Mouse (Mus musculus): ENCODE results near the gene Rpl37. TPM values are rescaled to one million over a fixed set of nuclear protein-coding genes. Genes with fewer than 3 reads are reported as not detected.

The Rpl37 gene
- total and polyA plus RNA-seq, 2 experiments = 282 to 386 TPM

DNA sequence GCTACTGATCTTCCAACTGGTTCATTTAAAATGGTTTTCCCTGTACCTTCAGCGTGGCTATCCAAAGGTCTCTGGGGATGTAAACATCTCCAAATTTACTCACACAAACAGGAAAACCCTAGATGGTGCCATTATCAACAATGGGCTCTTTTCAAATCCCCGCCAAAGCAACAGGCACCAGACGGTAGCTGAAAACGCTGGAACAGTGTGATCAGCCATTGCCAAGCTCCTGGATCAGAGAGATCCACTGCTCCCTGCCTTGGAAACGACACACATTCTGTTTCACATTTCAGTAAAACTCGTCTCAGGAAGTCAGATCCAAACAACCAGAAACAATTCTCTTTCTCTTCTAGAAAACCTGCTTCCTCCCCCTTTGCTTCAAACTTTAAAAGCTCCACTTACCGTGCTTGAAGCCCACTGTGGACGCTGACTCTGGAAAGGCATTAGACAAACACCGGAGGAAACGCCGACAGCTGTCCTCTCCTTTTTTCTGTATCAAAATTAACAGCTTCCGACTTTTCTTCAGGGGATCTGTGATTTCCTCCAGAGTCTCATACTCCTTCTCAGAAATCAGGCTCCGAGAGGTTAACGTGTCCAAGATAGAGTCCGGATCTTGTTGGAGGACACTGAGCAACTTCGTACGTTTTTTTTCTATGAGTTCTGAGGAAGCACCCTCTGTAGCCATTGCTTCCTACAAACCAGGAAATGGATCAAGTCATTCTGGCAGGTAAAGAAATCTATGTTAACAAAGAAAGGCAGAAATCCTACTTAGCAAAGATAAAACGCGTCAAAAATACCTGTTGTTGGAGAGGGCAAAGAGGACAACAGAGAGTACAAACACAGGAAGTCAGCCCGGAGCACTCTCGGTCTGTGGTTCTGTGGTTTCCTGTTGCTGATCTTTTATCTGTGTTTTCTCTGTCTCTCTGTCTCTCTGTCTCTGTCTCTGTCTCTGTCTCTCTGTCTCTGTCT lies 8.5 kb upstream of the Rpl37 start, which contains the start of gene Card6:
Card6 (minus strand) TSS at position 854 of the 969 bp plus-strand sequence.
- no peaks in the 10 kb centered on the region for H3K27me3 ChIP-seq (ENCODE audit: control insufficient read depth, insufficient read depth, low read length)
- H3K27ac ChIP-seq (replicated peaks; ENCODE audit: insufficient read depth, low read depth, low read length) = peak within 1 kb of the TSS; percentile 98
- H3K9ac ChIP-seq (ENCODE audit: low read depth, low read length) = peak within 1 kb of the TSS; percentile 90
- no peak for TF ChIP-seq CTCF (IDR thresholded peaks at IDR 0.05; ENCODE audit: low read depth, low read length)
- TF ChIP-seq POLR2A (IDR thresholded peaks at IDR 0.05; ENCODE audit: extremely low read depth, insufficient read depth, low read length) = no peak
- 4% methylated on average over 21 of the region's 21 CpGs for WGBS
- H3K36me3 ChIP-seq (ENCODE audit: control insufficient read depth, insufficient read depth, low read length) = peaks cover 10% of the 10 kb centered on the region
- H3K79me2 ChIP-seq (ENCODE audit: control insufficient read depth, insufficient read depth, low read length) = peaks cover 4% of the 10 kb centered on the region; the same call in 1 of the 2 replicates
- peak within 1 kb of the TSS; percentile 81 for H3K4me3 ChIP-seq (ENCODE audit: insufficient read depth, low read depth, low read length)
- peak; percentile 72 for DNase-seq (ENCODE audit: extremely low read depth, low read depth, low spot score)
- peaks cover 7% of the 10 kb centered on the region for H3K4me1 ChIP-seq (ENCODE audit: control insufficient read depth, insufficient read depth, low read length)

- 34% methylated on average over 3 of the region's 3 CpGs for WGBS
- no peak for TF ChIP-seq CTCF (IDR thresholded peaks at IDR 0.05; ENCODE audit: low read depth, low read length)
- TF ChIP-seq POLR2A (IDR thresholded peaks at IDR 0.05; ENCODE audit: extremely low read depth, insufficient read depth, low read length) = no peak
- Histone ChIP-seq H3K9ac (ENCODE audit: low read depth, low read length) (peak overlapping the region; percentile 90; the same call in 1 of the 2 replicates), H3K27ac (replicated peaks; ENCODE audit: insufficient read depth, low read depth, low read length) (peak overlapping the region; percentile 98), H3K79me2 (ENCODE audit: control insufficient read depth, insufficient read depth, low read length) (peaks cover 4% of the 10 kb centered on the region; the same call in 1 of the 2 replicates), H3K4me3 (ENCODE audit: insufficient read depth, low read depth, low read length) (peak overlapping the region; percentile 23; the same call in 1 of the 2 replicates), H3K36me3 (ENCODE audit: control insufficient read depth, insufficient read depth, low read length) (peaks cover 9% of the 10 kb centered on the region), H3K4me1 (ENCODE audit: control insufficient read depth, insufficient read depth, low read length) (peaks cover 7% of the 10 kb centered on the region), H3K27me3 (ENCODE audit: control insufficient read depth, insufficient read depth, low read length) (no peaks in the 10 kb centered on the region)
- DNase-seq (ENCODE audit: extremely low read depth, low read depth, low spot score) = peak; percentile 68
These were observed 7.8 kb upstream of the Rpl37 start for GRCm38 (mm10) chr15:5108655-5109040.

DNA sequence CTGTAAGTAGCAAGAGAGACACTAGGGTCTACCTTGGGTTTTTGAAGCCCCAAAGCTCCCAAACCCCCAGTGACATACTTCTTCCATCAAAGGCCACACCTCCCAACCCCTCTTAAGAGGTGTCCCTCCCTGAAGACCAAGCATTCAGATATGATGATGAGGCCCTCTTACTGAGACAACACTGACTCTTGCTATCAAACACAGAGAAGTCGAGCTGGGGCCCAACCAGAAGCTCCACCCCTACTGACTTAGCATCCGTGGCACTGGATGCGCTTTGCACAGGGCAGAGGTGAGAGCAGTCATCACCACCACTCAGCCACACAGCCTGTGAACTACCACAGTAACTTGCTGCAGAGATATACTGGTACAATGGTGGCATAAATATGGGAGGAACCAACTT lies 3.8 kb upstream of the Rpl37 start:
- H3K9ac ChIP-seq (ENCODE audit: low read depth, low read length) = no peak overlapping the region
- 86% methylated on average over 3 of the region's 3 CpGs for WGBS
- peaks cover 10% of the 10 kb centered on the region; the same call in 1 of the 2 replicates for H3K4me1 ChIP-seq (ENCODE audit: control insufficient read depth, insufficient read depth, low read length)
- peaks cover 3% of the 10 kb centered on the region for H3K36me3 ChIP-seq (ENCODE audit: control insufficient read depth, insufficient read depth, low read length)
- H3K4me3 ChIP-seq (ENCODE audit: insufficient read depth, low read depth, low read length) = no peak overlapping the region
- H3K79me2 ChIP-seq (ENCODE audit: control insufficient read depth, insufficient read depth, low read length) = peaks cover 5% of the 10 kb centered on the region
- TF ChIP-seq CTCF (IDR thresholded peaks at IDR 0.05; ENCODE audit: low read depth, low read length) (no peak), POLR2A (IDR thresholded peaks at IDR 0.05; ENCODE audit: extremely low read depth, insufficient read depth, low read length) (no peak)
- no peak for DNase-seq (ENCODE audit: extremely low read depth, low read depth, low spot score)
- no peaks in the 10 kb centered on the region for H3K27me3 ChIP-seq (ENCODE audit: control insufficient read depth, insufficient read depth, low read length)
- H3K27ac ChIP-seq (replicated peaks; ENCODE audit: insufficient read depth, low read depth, low read length) = no peak overlapping the region

DNA sequence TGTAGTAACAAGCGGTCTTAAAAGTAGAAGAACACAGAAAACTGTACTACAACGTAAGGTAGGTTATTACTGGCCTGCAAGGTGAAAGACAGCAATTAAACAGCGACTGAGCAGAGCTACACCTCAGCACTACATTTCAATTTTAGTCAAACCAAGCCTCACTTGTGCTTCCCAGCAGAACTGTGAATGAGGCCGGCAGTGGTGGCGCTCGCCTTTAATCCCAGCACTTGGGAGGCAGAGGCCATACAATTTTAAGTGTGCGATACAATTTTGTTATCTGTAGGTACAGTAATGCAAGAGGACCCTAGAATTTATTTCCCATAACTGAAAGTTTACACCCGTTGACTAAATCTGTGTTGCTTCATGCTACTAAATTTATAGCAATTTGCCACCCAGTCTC lies 1.3 kb upstream of the Rpl37 start:
- Histone ChIP-seq H3K36me3 (ENCODE audit: control insufficient read depth, insufficient read depth, low read length) (peaks cover 26% of the 10 kb centered on the region), H3K9ac (ENCODE audit: low read depth, low read length) (0 out of 2 replicates have a peak overlapping the region, but pooled peaks have one; percentile 17)
- 48% methylated on average over 8 of the region's 8 CpGs for WGBS

DNA sequence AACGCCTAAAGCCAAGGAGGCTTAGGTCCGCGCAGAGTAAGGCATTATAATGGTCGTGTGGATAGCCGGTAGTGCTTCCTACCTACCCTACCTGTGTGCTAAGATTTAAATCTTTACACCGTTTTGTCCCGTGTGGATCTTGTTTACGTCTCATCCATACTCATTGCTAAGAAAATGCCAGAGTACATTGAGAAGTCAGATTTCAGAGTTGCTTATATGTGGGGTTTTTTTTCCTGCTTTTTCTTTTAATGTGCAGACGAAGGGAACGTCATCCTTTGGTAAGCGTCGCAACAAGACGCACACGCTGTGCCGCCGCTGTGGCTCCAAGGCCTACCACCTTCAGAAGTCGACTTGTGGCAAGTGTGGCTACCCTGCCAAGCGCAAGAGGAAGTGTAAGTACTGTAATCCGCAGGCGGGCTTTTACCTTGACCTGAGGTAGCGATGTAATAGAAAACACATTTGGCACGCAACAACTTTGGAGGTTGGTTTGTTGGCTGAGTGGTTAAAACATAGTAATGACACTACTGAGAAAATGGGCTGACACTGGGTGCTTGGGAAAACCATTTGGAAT lies 671 bp downstream of the Rpl37 start:
- H3K4me3 ChIP-seq (ENCODE audit: insufficient read depth, low read depth, low read length) = peak overlapping the region; percentile 78
- peaks cover 8% of the 10 kb centered on the region; the same call in 1 of the 2 replicates for H3K4me1 ChIP-seq (ENCODE audit: control insufficient read depth, insufficient read depth, low read length)
- under 1% methylated on average over 22 of the region's 22 CpGs for WGBS
- peak overlapping the region; percentile 50 for H3K27ac ChIP-seq (replicated peaks; ENCODE audit: insufficient read depth, low read depth, low read length)
- peaks cover 31% of the 10 kb centered on the region for H3K36me3 ChIP-seq (ENCODE audit: control insufficient read depth, insufficient read depth, low read length)
- H3K27me3 ChIP-seq (ENCODE audit: control insufficient read depth, insufficient read depth, low read length) = no peaks in the 10 kb centered on the region
- H3K9ac ChIP-seq (ENCODE audit: low read depth, low read length) = peak overlapping the region; percentile 91
- DNase-seq (ENCODE audit: extremely low read depth, low read depth, low spot score) = peak; percentile 70
- TF ChIP-seq CTCF (IDR thresholded peaks at IDR 0.05; ENCODE audit: low read depth, low read length) (no peak), POLR2A (IDR thresholded peaks at IDR 0.05; ENCODE audit: extremely low read depth, insufficient read depth, low read length) (no peak)
- peaks cover 5% of the 10 kb centered on the region for H3K79me2 ChIP-seq (ENCODE audit: control insufficient read depth, insufficient read depth, low read length)

More for the DNA sequence above, 1.3 kb upstream of the Rpl37 start:
- Histone ChIP-seq H3K27ac (replicated peaks; ENCODE audit: insufficient read depth, low read depth, low read length) (no peak overlapping the region; the same call in 1 of the 2 replicates), H3K4me3 (ENCODE audit: insufficient read depth, low read depth, low read length) (no peak overlapping the region; the same call in 1 of the 2 replicates), H3K4me1 (ENCODE audit: control insufficient read depth, insufficient read depth, low read length) (peaks cover 8% of the 10 kb centered on the region; the same call in 1 of the 2 replicates), H3K27me3 (ENCODE audit: control insufficient read depth, insufficient read depth, low read length) (no peaks in the 10 kb centered on the region), H3K79me2 (ENCODE audit: control insufficient read depth, insufficient read depth, low read length) (peaks cover 5% of the 10 kb centered on the region)
- TF ChIP-seq CTCF (IDR thresholded peaks at IDR 0.05; ENCODE audit: low read depth, low read length) (no peak), POLR2A (IDR thresholded peaks at IDR 0.05; ENCODE audit: extremely low read depth, insufficient read depth, low read length) (no peak)
- no peak for DNase-seq (ENCODE audit: extremely low read depth, low read depth, low spot score)

All from liver, adult 2 months (tissue).